Mouse (Mus musculus): ENCODE data around the gene Chrnb4.

GRCm38 (mm10) chr9:54990362-54990761, 58.2 kb downstream of the Chrnb4 start:
- TF ChIP-seq EP300 (IDR thresholded peaks at IDR 0.05; ENCODE audit: insufficient read depth, low read depth, low read length) (no peak), CTCF (IDR thresholded peaks at IDR 0.05) (no peak)

Measured in heart, adult 2 months (tissue).